Mouse (Mus musculus) mouse embryonic stem cell (cell line): Measurements from ENCODE around the gene Psap.

Experiments used
- in situ Hi-C, 2 experiments: fragments of 300-500 bp; cut with MboI; formaldehyde crosslinking; loops; 1 replicate in 1 of 2; 3 replicates in 1 of 2; pipeline ENCODE4 v1.14.3; 2019 to 2020; ENCODE audit warnings: low sequenced_read_pairs in 2 of 2, low pct_unique_long_range_greater_than_20kb in 1 of 2, mixed read lengths in 1 of 2; ENCODE audit not compliant: unreplicated experiment in 1 of 2

Psap gene

GRCm38 (mm10) chr10:60277207-60278005 is at the start of gene Psap:
Gene Psap (plus strand): TSS chr10:60277627.
- in situ Hi-C loops, result no loop called here

DNA sequence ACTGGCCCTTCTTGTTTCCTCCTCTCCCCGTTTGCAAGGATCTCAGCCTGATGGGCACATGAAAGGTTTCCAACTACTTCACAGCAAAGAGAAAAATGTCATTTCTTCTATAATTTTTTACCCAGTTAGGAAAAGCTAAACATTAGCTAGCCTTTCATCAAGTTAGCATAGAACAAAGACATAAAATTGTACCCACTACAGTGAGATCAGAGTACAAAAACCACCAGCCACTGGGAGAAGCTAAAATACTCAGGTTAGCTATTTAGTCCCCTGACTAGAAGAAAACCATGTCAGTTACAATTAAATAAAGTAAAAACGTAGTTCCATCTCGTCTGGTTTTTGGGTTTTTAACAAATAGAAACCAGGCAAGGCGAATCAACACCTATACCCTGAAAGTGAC is 49.8 kb upstream of the Psap start:
- in situ Hi-C loops, result loop anchor here in 1 of 2 experiments (25.0 kb wide), 1 partner anchor 290 kb away; no protein-coding TSS in a partner anchor

GRCm38 (mm10) chr10:60229113-60229512 is 48.3 kb upstream of the Psap start:
- in situ Hi-C loops, result loop anchor here in 1 of 2 experiments (25.0 kb wide), 1 partner anchor 292 kb away; no protein-coding TSS in a partner anchor

DNA sequence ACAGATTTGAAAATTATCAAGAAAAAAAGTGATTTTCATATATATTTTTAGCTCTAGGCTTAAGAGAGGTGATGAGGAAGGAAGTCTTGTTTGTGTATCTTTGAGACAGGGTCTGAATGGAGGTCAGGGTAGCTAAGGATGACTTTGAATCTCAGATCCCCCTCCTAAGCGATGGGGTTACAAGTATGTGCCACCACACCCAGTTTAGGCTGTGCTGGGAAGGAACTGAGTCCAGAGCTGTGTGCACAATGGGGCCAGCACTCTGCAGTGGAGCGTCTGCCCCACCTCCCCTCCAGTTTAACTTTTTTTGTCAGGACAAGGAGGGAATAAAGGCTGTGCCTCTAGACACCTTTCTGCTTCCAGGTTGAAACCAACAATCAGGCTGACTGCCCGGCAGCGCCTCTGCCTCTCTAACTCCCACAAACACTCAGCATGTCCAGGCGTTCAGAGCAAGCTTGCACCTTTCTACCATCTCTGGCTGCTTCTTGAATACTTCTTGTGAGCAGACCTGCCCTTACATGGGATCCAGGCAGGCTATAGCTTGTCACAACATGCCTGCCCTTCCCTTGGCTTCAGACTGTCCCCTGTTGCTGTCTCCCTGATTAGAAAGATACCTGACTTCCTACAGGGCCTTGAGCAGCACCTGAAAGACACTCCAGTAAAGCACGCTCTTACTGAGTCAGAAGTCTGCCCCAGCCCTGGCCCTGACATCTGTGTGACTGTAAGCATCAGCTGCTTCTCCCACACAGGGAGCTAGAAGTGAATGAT is 46.9 kb upstream of the Psap start:
- in situ Hi-C loops, result loop anchor here (5.0 to 25.0 kb wide), 3 partner anchors 43 to 293 kb away; no protein-coding TSS in a partner anchor

GRCm38 (mm10) chr10:60234006-60234405 is 43.4 kb upstream of the Psap start:
- in situ Hi-C loops, result loop anchor here (5.0 to 25.0 kb wide), 3 partner anchors 47 to 297 kb away; no protein-coding TSS in a partner anchor

GRCm38 (mm10) chr10:60235876-60236275 is 41.6 kb upstream of the Psap start:
- in situ Hi-C loops, result loop anchor here in 1 of 2 experiments (25.0 kb wide), 1 partner anchor 299 kb away; no protein-coding TSS in a partner anchor

DNA sequence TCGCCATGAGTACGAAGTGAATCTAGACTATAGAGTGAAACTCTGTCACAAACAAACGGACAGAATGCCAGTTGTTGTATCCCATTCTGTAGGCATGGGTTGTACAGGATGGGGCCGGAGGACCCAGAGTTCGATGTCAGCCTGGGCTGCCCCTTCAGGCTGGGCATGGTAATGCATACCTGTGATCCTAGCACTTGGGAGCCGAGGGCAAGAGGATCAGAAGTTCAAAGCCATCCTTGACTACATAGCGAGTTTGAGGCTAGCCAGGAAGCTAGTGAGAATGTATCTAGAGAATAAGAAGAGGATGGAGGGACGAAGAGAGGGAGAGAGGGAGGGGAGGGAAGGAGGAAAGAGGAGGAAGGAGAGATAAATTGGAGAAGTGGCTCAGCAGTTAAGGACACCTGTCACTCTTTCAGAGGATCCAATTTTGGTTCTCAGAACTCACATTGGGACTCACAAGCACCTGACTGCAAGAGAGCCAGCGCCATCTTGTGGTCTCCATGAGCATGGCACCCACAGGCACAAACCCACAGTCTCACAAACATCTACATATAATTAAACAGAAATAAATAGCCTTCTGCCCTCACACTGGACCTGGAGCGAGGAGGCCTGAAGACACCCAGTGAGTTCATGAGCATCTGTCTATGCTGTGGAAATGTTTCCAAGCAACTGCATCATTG is 39.8 kb upstream of the Psap start:
- in situ Hi-C loops, result loop anchor here in 1 of 2 experiments (25.0 kb wide), 1 partner anchor 300 kb away; no protein-coding TSS in a partner anchor

DNA sequence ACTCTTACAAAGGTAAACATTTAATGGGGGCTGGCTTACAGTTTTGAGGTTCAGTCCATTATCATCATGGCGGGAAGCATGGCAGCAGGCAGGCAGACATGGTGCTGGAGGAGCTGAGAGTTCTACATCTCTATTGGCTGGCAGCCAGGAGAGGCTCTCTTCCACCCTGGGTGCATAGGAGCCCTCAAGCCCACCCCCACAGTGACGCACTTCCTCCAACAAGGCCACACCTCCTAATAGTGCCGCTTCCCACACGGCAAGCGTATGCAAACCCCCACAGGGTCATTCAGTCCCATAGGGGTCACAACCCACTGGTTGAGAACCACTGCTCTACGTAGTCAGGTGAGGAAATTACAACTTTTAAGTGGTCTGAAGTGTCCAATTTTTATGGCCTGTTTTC is 37.0 kb upstream of the Psap start:
- in situ Hi-C loops, result loop anchor here in 1 of 2 experiments (25.0 kb wide), 1 partner anchor 303 kb away; no protein-coding TSS in a partner anchor

DNA sequence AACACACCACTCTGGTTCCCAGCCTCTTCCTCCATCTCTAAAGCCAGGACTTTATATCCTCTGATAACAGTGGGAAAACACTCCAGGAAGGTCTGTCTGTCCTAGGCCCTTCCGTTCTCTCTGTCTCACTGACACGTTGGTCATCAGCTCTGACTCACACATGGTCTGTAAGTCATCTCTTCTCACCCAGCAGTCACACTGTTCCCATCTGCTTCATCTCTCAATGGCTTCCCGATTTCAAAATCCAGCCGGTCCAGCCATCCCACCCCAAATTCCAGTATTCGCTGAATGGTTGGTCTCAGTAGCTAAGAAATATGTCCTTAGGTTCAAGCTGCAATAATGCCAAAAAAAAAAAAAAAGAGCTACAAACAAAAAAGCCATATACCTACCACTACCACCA is 33.5 kb upstream of the Psap start:
- in situ Hi-C loops, result loop anchor here in 1 of 2 experiments (25.0 kb wide), 1 partner anchor 307 kb away; no protein-coding TSS in a partner anchor

DNA sequence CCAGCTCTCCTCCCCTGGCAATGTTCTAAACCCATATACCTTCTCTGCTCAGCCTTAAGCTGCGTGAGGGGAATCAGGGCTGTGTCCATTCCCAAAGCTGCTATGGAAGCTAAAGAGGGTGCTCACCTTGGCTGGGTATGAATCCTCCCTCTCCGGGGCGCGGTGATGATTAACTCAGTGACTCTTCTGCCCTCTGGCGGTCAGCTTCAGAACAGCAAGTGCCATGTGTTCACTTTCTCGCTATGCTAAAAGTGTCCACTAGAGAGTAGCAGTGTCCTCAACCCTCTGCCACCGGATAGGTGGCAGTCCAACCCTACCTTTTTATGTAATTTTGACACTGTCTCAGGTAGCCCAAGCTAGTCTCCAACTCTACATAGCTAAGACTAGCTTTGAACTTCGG is 32.4 kb upstream of the Psap start:
- in situ Hi-C loops, result loop anchor here in 1 of 2 experiments (25.0 kb wide), 1 partner anchor 308 kb away; no protein-coding TSS in a partner anchor

GRCm38 (mm10) chr10:60245635-60246034 is 31.8 kb upstream of the Psap start:
- in situ Hi-C loops, result loop anchor here in 1 of 2 experiments (25.0 kb wide), 1 partner anchor 308 kb away; no protein-coding TSS in a partner anchor

GRCm38 (mm10) chr10:60246519-60246918 is 30.9 kb upstream of the Psap start:
- in situ Hi-C loops, result loop anchor here in 1 of 2 experiments (25.0 kb wide), 1 partner anchor 309 kb away; no protein-coding TSS in a partner anchor

- in situ Hi-C loops, result loop anchor here in 1 of 2 experiments (25.0 kb wide), 1 partner anchor 311 kb away; no protein-coding TSS in a partner anchor
Measured at GRCm38 (mm10) chr10:60248345-60248744, 29.1 kb upstream of the Psap start.

DNA sequence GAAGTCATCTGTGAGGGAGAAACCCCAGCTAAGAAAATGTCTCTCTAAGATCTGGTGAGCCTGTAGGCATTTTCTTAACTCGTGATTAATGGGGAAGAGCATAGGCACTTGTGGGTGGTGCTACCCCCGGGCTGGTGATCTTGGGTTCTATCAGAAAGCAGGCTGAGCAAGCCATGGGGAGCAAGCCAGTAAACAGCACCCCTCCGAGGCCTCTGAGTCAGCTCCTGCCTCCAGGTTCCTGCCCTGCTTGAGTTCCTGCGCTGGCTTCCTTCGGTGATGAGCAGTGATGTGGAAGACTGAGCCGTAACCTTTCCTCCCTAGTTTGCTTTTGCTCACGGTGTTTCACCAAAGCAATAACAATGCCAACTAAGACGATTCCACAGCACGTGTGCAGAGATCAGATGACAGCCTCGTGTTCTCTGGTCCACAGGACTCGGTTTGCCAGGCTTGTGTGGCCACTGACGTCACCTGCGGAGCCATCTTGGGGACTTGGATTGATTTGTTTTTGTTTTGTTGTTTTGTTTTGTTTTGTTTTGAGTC is 26.9 kb upstream of the Psap start:
- in situ Hi-C loops, result no loop called here

- in situ Hi-C loops, result no loop called here
Measured at GRCm38 (mm10) chr10:60252187-60252586, 25.2 kb upstream of the Psap start.

DNA sequence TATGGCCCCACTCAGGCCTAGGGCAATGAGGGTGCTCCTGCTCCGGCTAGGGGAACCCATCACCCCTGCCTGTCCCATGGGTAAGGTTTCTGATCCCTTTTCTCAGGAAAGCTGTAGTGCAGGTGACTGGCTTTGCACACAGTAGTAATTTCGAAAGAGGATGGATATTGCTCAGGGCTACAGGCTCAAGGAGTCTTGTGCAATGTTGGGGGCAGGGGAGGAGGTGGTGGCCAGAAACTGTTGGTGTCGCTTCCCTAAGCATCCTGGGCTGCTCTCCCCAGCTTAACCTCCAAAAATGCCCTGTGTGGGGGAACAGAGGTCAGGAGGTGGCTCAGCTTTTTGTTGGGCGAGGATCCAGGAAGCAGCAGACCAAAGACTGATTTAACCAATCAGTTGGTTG is 24.8 kb upstream of the Psap start:
- in situ Hi-C loops, result no loop called here

DNA sequence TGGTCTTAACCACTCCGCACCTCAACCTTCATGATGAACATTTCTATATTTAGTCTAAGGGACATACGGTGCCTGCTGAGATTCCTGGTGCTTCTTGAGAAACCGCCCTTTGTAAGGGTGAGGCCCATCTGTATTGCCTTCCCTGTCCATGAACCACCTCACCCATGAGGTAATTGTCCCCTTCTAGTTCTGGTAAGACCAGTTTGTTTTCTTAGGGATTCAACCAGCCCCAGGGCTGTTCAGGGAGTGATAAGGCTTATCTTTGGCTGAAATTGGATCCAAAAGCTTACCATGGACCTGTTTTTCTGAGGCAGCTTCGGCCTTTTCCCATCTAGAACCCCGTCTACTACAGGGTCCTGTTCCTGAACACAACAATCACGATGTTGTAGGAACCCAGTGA is 21.3 kb upstream of the Psap start:
- in situ Hi-C loops, result no loop called here

DNA sequence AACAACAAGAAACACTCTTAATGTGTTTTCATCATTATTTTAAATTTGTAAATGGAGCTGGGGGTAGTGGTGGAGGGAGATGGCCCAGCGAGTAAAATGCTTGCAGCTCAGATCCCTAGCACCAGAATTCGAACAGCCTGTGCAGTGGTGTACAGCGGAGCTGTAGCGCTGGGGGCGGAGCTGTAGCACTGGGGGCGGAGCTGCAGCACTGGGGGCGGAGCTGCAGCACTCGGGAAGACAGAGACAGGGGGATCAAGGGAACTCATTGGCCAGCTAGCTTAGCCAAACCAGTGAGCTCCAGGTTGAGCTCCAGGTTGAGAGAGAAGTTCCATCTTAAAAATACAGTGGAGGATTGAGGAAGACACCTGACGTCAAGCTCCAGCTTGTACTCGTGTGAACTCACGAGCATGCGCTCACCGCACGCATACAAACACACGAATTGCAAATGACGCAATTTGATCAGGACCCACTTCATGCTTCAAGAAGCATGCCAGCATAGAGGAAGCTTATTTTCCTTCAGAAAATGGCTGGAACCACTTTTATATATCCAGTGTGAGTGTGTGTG is 20.1 kb upstream of the Psap start:
- in situ Hi-C loops, result no loop called here
